7 mouse cellular contexts compared by ENCODE assay signal in genomic region chr8:109692443-109693145, GRCm38 (mm10). TPM values are rescaled to one million over a fixed set of nuclear protein-coding genes. Genes with fewer than 3 reads are reported as not detected.
DNase-seq lines count a peak whose midpoint lies in the region; ATAC-seq and TF ChIP-seq lines count a peak whose summit lies in the region.

No protein-coding gene starts in this region.

- peak overlapping the region; percentile 79 for H3K4me3 ChIP-seq in lung, adult 2 months (replicated peaks; ENCODE audit: extremely low read depth, low read depth, low read length)
- H3K4me3 ChIP-seq in limb, embryonic 14.5 days (replicated peaks; ENCODE audit: low read length) = peak overlapping the region; percentile 99
- peak overlapping the region; percentile 82 for H3K4me3 ChIP-seq in neural tube, embryonic 13.5 days

- H3K27me3 ChIP-seq in limb, embryonic 14.5 days (ENCODE audit: control insufficient read depth, insufficient read depth, low read length) = no peaks in the 10 kb centered on the region
- no peaks in the 10 kb centered on the region for H3K27me3 ChIP-seq in neural tube, embryonic 13.5 days

- peaks cover 9% of the 10 kb centered on the region; the same call in 1 of the 2 replicates for H3K4me1 ChIP-seq in lung, adult 2 months (ENCODE audit: control insufficient read depth, insufficient read depth, low read length)
- H3K4me1 ChIP-seq in limb, embryonic 14.5 days (ENCODE audit: control insufficient read depth, insufficient read depth, low read length) = peaks cover 24% of the 10 kb centered on the region
- H3K4me1 ChIP-seq in neural tube, embryonic 13.5 days (replicated peaks) = peaks cover 32% of the 10 kb centered on the region

- no peak for DNase-seq in lung, adult 2 months
- DNase-seq in lung, postnatal 4 days = no peak
- DNase-seq in adrenal gland, postnatal 36 days = peak; percentile 72 to 79
- peak; percentile 10 for DNase-seq in fibroblast of lung, adult 2 months (ENCODE audit: low read depth)
- DNase-seq in limb, embryonic 14.5 days (ENCODE audit: low spot score) = peak; percentile 10
- no peak for DNase-seq in spleen, adult 12 weeks (ENCODE audit: low spot score)

- WGBS in lung, adult 2 months = under 1% methylated on average over 38 of the region's 38 CpGs
- WGBS in limb, embryonic 14.5 days = 1% methylated on average over 38 of the region's 38 CpGs
- under 1% methylated on average over 38 of the region's 38 CpGs for WGBS in neural tube, embryonic 13.5 days

- H3K9me3 ChIP-seq in limb, embryonic 14.5 days (ENCODE audit: control insufficient read depth, low read length) = no peaks in the 10 kb centered on the region
- no peaks in the 10 kb centered on the region for H3K9me3 ChIP-seq in neural tube, embryonic 13.5 days

- H3K4me2 ChIP-seq in limb, embryonic 14.5 days (replicated peaks; ENCODE audit: low read depth, low read length, severe bottlenecking) = peak overlapping the region; percentile 64
- H3K4me2 ChIP-seq in neural tube, embryonic 13.5 days = peak overlapping the region; percentile 78

- peak overlapping the region; percentile 94 for H3K9ac ChIP-seq in limb, embryonic 14.5 days (ENCODE audit: low read depth, low read length, severe bottlenecking)
- peak overlapping the region; percentile 99 for H3K9ac ChIP-seq in neural tube, embryonic 13.5 days

- TF ChIP-seq CTCF in lung, adult 2 months (IDR thresholded peaks at IDR 0.05; ENCODE audit: insufficient read depth, low read length) = no peak

- no peak for TF ChIP-seq POLR2A in lung, adult 2 months (IDR thresholded peaks at IDR 0.05; ENCODE audit: borderline replicate concordance, extremely low read depth, low read depth, low read length)
- no peak for TF ChIP-seq POLR2A in limb, embryonic 14.5 days (IDR thresholded peaks at IDR 0.05; ENCODE audit: borderline replicate concordance, extremely low read depth, insufficient read depth, insufficient read length)

- ATAC-seq in limb, embryonic 14.5 days (ENCODE audit: low FRiP score, low read depth) = peak; percentile 35
- peak; percentile 72 for ATAC-seq in neural tube, embryonic 13.5 days (ENCODE audit: low read depth)

- H3K27ac ChIP-seq in limb, embryonic 14.5 days (replicated peaks; ENCODE audit: low read depth, low read length) = peak overlapping the region; percentile 70; the same call in 1 of the 2 replicates
- peak overlapping the region; percentile 87 for H3K27ac ChIP-seq in neural tube, embryonic 13.5 days (replicated peaks)

- no peaks in the 10 kb centered on the region; the same call in 1 of the 2 replicates for H3K36me3 ChIP-seq in limb, embryonic 14.5 days (ENCODE audit: control insufficient read depth, insufficient read depth, low read length)
- no peaks in the 10 kb centered on the region for H3K36me3 ChIP-seq in neural tube, embryonic 13.5 days

RNA-seq across cellular contexts. Expression of gene Ist1, which starts 0.5 kb away (rescaled TPM):
- 29.8 and 51.7 TPM in 2 replicates for polyA plus RNA-seq in lung, adult 2 months (2012; rRNA removed)
- 10 to 100 TPM; 85.7 to 89.3 TPM for total RNA-seq in adrenal gland, postnatal 36 days (2021)
- polyA plus RNA-seq in limb, embryonic 14.5 days (2012; rRNA removed) = 109 and 113 TPM in 2 replicates
- 149 and 153 TPM in 2 replicates for polyA plus RNA-seq in limb, embryonic 14.5 days (2014; fragmentation: Nextera tagmentation; extraction: Ambion mirVana)
- 177 and 190 TPM in 2 replicates for polyA plus RNA-seq in neural tube, embryonic 13.5 days (2015; fragmentation: Nextera tagmentation; extraction: Ambion mirVana)

RNA-seq across cellular contexts. Expression of gene Zfp821, which starts 12.8 kb away (rescaled TPM):
- 8.2 and 9.8 TPM in 2 replicates for polyA plus RNA-seq in lung, adult 2 months (2012; rRNA removed)
- total RNA-seq in adrenal gland, postnatal 36 days (2021) = 10 to 100 TPM in 1 of 2 experiments, 1 to 10 TPM in 1; 9.9 to 10.9 TPM
- 34.0 and 36.8 TPM in 2 replicates for polyA plus RNA-seq in limb, embryonic 14.5 days (2012; rRNA removed)
- 28.6 and 34.2 TPM in 2 replicates for polyA plus RNA-seq in limb, embryonic 14.5 days (2014; fragmentation: Nextera tagmentation; extraction: Ambion mirVana)
- polyA plus RNA-seq in neural tube, embryonic 13.5 days (2015; fragmentation: Nextera tagmentation; extraction: Ambion mirVana) = 69.6 and 74.6 TPM in 2 replicates

RNA-seq across cellular contexts. Expression of gene Atxn1l, which starts 44.9 kb away (rescaled TPM):
- polyA plus RNA-seq in lung, adult 2 months (2012; rRNA removed) = 24.5 and 31.6 TPM in 2 replicates
- total RNA-seq in adrenal gland, postnatal 36 days (2021) = 10 to 100 TPM; 39.2 to 50.2 TPM
- 16.2 and 19.0 TPM in 2 replicates for polyA plus RNA-seq in limb, embryonic 14.5 days (2012; rRNA removed)
- 8.7 and 9.6 TPM in 2 replicates for polyA plus RNA-seq in limb, embryonic 14.5 days (2014; fragmentation: Nextera tagmentation; extraction: Ambion mirVana)
- 3.5 and 3.7 TPM in 2 replicates for polyA plus RNA-seq in neural tube, embryonic 13.5 days (2015; fragmentation: Nextera tagmentation; extraction: Ambion mirVana)

Comparison
In these comparisons a context has a peak if more than half of its experiments do, and no peak if none do; other contexts are left out.
1. DNase-seq: peak in adrenal gland, postnatal 36 days (2 of 2), fibroblast of lung, adult 2 months (single experiment) and limb, embryonic 14.5 days (single experiment); none in lung, adult 2 months (single experiment), lung, postnatal 4 days (0 of 2) and spleen, adult 12 weeks (single experiment).
2. Peak in every context shown above with its lines, with median percentiles within 50 percentile points of each other: H3K4me3 ChIP-seq.